Mouse (Mus musculus) gastrocnemius, adult 8-10 months (tissue): ENCODE measurements around the gene Dot1l. TPM values are rescaled to one million over a fixed set of nuclear protein-coding genes. Genes with fewer than 3 reads are reported as not detected.

Experiments
- DNase-seq, 2 experiments: peaks; one replicate each; pipeline ENCODE4 v3.0.0; 2022; ENCODE audit warnings: low spot score in 2 of 2
- total RNA-seq, 4 experiments: library from RNA; stranded (reverse); gene quantifications; 2 replicates each; pipeline ENCODE4 v1.2.4; 2022

Dot1l gene
- 10 to 100 TPM; 12.4 to 13.8 (median 13.5) TPM for total RNA-seq

DNA sequence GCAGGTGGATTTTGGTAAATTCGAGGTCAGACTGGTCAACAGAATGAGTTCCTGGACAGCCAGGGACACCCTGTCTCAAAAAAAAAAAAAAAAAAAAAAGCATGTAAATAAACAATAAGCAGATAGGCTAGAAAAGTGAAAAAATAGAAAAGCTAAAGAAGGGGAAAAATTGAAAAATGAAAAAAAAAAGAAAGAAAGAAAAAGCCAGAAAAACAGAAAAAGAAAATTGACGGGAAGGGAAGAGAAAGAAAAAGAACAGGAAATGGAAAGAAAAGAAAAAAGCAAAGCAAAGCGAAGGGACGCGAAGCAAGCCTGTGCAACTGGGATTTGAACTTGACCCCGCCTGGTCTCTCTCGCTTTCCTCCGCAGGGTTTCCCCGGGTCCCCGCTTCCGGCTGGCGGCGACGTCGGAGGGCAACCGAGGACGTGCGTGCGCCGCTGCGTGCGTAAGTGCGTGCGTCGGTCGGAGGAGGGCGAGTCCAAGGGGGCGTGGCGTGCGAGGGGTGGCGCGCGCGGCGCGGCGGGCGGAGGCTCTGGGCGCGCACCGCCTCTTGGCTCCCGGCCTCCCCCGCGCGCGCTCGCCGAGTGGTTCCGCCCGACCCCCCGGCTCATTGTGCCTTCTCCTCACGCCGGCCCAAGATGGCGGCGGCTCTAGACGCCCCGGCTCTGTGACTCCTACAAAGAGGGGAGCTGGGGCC, at the start of gene Dot1l:
TSS of gene Dot1l (plus strand) at position 613 of the 697 bp plus-strand sequence.
- peak; percentile 97 for DNase-seq

GRCm38 (mm10) chr10:80705479-80705878, 49.5 kb upstream of the Dot1l start:
- DNase-seq = no peak

DNA sequence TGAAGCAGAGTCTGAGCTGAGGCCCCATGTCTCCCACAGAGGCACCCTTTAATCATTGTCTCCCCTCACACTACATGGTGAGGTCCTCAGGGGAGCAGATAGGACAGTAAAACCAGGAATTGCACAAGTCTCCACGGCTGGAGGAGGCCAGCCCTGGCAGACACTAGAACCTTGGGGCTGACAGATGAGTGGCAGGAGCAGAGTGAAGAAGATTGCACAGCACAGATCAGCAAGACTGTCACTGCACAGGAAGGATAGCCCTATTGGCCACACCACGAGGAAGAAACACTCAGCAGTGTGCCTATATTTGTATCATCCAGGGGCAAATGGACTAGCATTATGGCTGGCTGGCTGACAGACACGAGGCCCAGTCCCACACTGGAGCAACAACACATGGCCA, 44.2 kb upstream of the Dot1l start:
- no peak for DNase-seq

DNA sequence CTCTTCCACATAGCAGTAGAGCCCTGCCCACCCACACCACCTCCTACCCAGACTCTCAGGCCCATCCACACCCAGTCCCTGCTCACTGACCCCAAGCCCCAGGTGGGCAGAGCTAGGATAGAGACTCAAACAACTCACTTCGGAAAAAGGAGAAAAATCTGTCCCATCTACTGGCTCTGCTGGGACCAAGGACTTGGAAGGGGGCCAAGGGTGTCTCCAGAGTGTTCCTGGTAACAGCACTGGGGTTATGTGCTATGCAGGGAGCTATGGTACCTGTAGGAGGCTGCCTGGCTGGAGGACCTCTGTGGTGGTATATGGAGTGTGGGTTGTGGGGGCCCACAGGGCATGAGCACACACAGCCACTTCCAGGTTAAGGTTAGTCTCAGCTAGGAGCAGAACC, 37.7 kb upstream of the Dot1l start:
- DNase-seq = no peak

DNA sequence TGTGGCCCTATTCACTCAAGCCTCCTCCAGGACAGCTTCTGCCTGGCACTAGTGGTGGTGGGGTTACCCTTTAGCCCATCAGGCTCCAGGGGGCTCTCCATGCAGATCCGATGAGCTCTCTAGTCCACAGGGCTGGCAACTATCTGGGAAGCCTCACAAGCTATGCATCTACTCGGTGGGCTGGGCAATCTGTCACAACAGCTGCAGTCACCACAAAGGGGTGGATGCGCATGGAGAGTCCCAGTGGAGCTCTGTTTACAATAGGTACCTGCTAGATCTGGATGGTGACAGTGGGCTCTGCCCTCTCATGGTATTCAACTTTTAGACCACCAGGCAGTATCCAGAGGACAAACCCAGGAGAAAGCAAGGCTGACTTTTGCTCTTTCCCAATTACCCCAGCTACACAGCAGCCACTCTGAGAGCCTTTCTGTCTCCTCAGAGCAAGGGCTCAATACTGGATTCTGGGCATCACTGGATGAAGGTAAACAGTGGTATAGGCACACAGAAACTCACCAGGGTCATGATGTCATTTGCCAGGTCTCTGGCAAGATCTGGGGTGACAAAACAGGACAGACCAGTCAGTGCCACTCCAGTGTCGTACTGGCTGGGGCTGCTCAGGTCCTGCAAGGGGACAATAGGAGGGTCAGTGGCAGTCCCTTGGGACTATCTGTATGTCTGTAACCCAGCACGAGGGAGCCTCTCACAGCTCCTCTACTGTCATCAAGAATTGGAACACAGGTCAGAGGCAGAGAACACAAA, 27.5 kb upstream of the Dot1l start:
- DNase-seq = no peak

- DNase-seq = peak in 1 of 2 experiments; percentile 24
These were observed 22.4 kb upstream of the Dot1l start for GRCm38 (mm10) chr10:80732611-80733101.

- DNase-seq = no peak
These were observed 18.3 kb upstream of the Dot1l start for GRCm38 (mm10) chr10:80736731-80737130.

- DNase-seq = no peak
These were observed 16.3 kb upstream of the Dot1l start for GRCm38 (mm10) chr10:80738657-80739056.

- DNase-seq = no peak
These were observed 13.9 kb upstream of the Dot1l start for GRCm38 (mm10) chr10:80741146-80741545.

DNA sequence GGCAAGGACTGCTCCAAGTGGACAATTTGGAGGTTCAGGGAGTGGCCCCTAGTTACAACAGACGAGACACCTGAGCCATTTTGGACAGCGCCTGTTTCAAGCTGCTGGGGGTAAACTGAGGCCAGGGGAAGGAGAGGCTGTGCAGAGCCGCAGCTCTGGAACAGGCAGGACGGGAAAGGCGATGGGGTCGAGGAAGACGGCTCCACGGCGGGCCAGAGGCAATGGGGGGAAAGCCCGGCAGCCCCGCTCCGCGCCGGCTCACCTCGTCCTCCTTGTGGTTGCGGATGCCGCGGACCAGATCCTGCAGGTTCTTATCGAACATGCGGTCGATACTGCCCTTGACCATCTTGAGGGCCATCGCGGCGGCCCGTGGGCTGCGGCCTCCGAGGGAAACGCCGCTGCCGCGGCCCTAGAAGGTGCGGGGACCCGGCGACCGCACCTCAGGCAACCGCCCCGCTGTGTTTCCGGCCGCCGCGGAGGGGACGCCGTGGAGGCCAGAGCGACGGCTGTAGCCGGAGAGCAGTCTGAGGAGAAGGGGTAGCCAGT, 13.3 kb upstream of the Dot1l start:
- no peak for DNase-seq

- DNase-seq = peak; percentile 97 to 98
These were observed 12.6 kb upstream of the Dot1l start, which contains the start of gene Ap3d1 for GRCm38 (mm10) chr10:80742180-80742978. TSS of gene Ap3d1 (minus strand) at chr10:80742264.

- no peak for DNase-seq
These were observed 10.7 kb upstream of the Dot1l start for GRCm38 (mm10) chr10:80744262-80744661.

- peak; percentile 33 to 40 for DNase-seq
These were observed 7.6 kb upstream of the Dot1l start for GRCm38 (mm10) chr10:80747410-80747809.

- DNase-seq = no peak
These were observed 6.4 kb upstream of the Dot1l start for GRCm38 (mm10) chr10:80748609-80749008.

DNA sequence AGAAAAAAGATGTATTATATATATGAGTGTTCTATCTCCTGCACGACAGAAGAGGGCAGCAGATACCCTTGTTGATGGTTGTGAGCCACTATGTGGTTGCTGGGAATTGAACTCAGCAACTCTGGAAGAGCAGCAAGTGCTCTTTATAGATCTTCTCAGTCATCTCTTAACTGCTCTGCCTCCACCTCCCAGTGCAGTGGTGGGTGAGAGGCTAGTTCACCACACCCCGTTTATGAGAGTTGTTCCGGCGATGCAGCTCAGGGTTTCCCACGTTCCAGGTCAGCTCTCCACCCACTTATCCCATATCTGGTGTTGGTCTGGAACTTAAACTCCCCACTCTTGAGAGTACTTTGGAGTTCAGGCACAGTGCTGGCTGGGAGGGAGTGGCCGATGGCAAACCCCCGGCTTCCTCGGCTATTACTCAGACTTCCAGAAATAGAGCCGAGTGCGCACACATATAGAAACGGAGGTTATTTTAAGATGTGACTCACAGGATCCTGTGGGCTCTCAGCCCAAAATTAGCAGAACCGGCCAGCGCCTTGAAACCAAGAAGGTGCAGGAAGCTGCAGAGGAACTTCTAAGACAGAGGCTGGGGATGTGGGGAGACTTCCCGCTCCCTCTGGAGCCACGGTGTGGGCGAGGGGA, 3.7 kb upstream of the Dot1l start:
- peak; percentile 77 to 87 for DNase-seq

GRCm38 (mm10) chr10:80752079-80752625, 2.9 kb upstream of the Dot1l start:
- peak; percentile 52 to 70 for DNase-seq

GRCm38 (mm10) chr10:80755291-80756015, 447 bp downstream of the Dot1l start:
- DNase-seq = no peak

- DNase-seq = no peak
These were observed 1.1 kb downstream of the Dot1l start for GRCm38 (mm10) chr10:80756099-80756498.

DNA sequence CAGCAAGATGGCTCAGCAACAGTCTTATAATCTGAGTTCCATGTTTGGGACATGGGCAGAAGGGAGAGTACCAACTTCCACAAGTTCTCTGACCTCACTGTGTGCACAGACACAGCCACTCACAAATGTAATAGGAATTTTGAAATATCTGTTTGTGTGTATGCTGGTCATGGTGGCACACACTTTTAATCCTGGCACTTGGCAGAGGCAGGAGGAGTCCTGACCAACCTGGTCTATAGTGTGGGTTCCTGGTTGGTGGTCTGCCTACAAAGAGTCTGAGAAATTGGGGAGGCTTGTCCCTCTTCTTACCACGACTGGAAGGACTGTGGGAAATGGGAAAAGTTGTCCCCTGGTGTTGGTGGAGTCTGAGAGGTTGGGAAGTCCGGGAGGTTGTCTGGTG, 1.5 kb downstream of the Dot1l start:
- no peak for DNase-seq

GRCm38 (mm10) chr10:80756967-80757366, 2.0 kb downstream of the Dot1l start:
- DNase-seq = no peak
